Mouse (Mus musculus): ENCODE measurements around the gene Tbk1. TPM values are rescaled to one million over a fixed set of nuclear protein-coding genes. Genes with fewer than 3 reads are reported as not detected.
A peak's percentile ranks its signal among the peaks of the same experiment; 100 is the strongest.

The Tbk1 gene
- total RNA-seq, 1 experiment = 25.7 TPM

DNA sequence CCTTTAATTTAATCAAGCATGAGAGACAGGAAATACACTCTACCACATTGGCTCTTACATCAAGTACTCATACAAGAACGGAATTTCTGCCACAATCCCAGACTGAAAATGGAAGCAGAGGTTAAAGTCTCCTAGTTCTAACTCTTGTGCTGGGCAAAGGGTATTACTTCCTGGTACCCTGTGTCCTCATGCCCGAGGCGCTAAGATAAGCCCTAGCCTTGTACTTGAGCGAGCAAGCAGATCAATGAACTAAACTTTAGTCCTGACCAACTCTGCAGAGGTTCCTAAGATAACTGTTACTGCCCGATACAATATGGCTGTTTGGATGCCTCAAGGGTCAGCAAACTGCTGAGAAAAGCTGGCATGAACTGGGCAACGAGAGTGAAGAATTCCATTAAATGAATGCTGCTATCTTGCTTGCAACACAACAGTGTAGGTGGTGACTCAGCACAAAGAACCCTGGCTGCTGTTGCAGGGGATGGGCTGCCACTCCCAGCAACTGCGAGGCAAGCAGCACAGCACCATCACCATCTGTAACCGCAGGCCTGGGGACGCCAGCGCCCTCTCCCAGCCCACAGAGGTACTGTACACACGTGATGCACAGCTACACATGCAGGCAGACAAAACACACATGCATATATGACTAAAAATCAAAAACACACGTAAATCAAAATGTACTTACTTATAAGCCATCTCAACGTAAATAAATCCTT, 18.2 kb upstream of the Tbk1 start:
- peaks cover 0 to 13% of the 10 kb centered on the region in 2 experiments; a peak in 1 of 4 replicates for H3K4me1 ChIP-seq (ENCODE audit: control insufficient read depth in 2 of 2, insufficient read depth in 2 of 2, low read length in 2 of 2, poor library complexity in 1 of 2)
- TF ChIP-seq ZC3H11A (IDR thresholded peaks at IDR 0.05; ENCODE audit: borderline replicate concordance, low read depth, low read length) = no peak
- TF ChIP-seq CHD2 (IDR thresholded peaks at IDR 0.05; ENCODE audit: low read depth, low read length) = no peak
- TF ChIP-seq MAFK (IDR thresholded peaks at IDR 0.05; ENCODE audit: insufficient read depth, low read depth, low read length) = peak; percentile 59; the same call in 1 of the 2 replicates
- H3K4me3 ChIP-seq (ENCODE audit: insufficient read depth in 1 of 2, low read depth in 1 of 2, low read length in 2 of 2, poor library complexity in 1 of 2, severe bottlenecking in 1 of 2) = no peak overlapping the region
- in situ Hi-C loops (cut with MboI; ENCODE audit: low sequenced_read_pairs in 2 of 2, unreplicated experiment in 2 of 2) = no loop called here
- no peak overlapping the region for H3K27ac ChIP-seq (ENCODE audit: insufficient read depth, low read depth, low read length, poor library complexity, severe bottlenecking)
- DNase-seq (ENCODE audit: low read depth, low spot score) = no peak
- peaks cover 81% of the 10 kb centered on the region for H3K36me3 ChIP-seq (ENCODE audit: control insufficient read depth, insufficient read depth, low read length, poor library complexity, severe bottlenecking)
- no peaks in the 10 kb centered on the region for H3K9me3 ChIP-seq (ENCODE audit: control insufficient read depth, insufficient read depth, low read depth, low read length)
- no peak overlapping the region for H3K9ac ChIP-seq (ENCODE audit: insufficient read depth, low read depth, low read length, poor library complexity, severe bottlenecking)

DNA sequence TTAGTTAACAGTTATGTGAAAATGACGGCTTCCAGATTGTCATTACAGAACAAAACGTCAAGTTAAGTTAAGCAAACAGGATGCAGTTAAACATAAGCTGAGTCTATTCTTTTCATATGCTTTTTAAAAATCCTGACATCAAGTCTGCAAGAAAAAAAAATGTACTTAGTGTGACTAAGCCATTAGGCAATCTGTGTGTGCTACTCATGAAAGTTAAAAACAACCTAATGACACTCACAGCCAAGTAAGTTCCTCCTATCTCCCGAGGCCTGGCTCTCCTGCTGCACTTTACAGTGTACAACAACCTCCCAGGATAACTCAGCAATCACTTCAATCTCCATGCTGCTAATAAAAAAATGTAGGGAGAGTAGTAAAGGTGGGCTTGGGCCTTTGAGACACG, 17.0 kb upstream of the Tbk1 start:
- Histone ChIP-seq H3K36me3 (ENCODE audit: control insufficient read depth, insufficient read depth, low read length, poor library complexity, severe bottlenecking) (peaks cover 86% of the 10 kb centered on the region), H3K9me3 (ENCODE audit: control insufficient read depth, insufficient read depth, low read depth, low read length) (no peaks in the 10 kb centered on the region), H3K4me1 (ENCODE audit: control insufficient read depth in 2 of 2, insufficient read depth in 2 of 2, low read length in 2 of 2, poor library complexity in 1 of 2) (peaks cover 0 to 13% of the 10 kb centered on the region in 2 experiments; a peak in 1 of 4 replicates), H3K4me3 (ENCODE audit: insufficient read depth in 1 of 2, low read depth in 1 of 2, low read length in 2 of 2, poor library complexity in 1 of 2, severe bottlenecking in 1 of 2) (no peak overlapping the region), H3K27ac (ENCODE audit: insufficient read depth, low read depth, low read length, poor library complexity, severe bottlenecking) (no peak overlapping the region), H3K9ac (ENCODE audit: insufficient read depth, low read depth, low read length, poor library complexity, severe bottlenecking) (no peak overlapping the region)
- in situ Hi-C loops (cut with MboI; ENCODE audit: low sequenced_read_pairs in 2 of 2, unreplicated experiment in 2 of 2) = no loop called here
- TF ChIP-seq CHD2 (IDR thresholded peaks at IDR 0.05; ENCODE audit: low read depth, low read length) = no peak
- no peak for TF ChIP-seq HCFC1 (IDR thresholded peaks at IDR 0.05; ENCODE audit: borderline replicate concordance, insufficient read depth, low read length)
- TF ChIP-seq ZNF384 (IDR thresholded peaks at IDR 0.05; ENCODE audit: low read depth, low read length) = no peak
- TF ChIP-seq MAFK (IDR thresholded peaks at IDR 0.05; ENCODE audit: insufficient read depth, low read depth, low read length) = no peak
- TF ChIP-seq ZC3H11A (IDR thresholded peaks at IDR 0.05; ENCODE audit: borderline replicate concordance, low read depth, low read length) = no peak
- DNase-seq (ENCODE audit: low read depth, low spot score) = no peak

DNA sequence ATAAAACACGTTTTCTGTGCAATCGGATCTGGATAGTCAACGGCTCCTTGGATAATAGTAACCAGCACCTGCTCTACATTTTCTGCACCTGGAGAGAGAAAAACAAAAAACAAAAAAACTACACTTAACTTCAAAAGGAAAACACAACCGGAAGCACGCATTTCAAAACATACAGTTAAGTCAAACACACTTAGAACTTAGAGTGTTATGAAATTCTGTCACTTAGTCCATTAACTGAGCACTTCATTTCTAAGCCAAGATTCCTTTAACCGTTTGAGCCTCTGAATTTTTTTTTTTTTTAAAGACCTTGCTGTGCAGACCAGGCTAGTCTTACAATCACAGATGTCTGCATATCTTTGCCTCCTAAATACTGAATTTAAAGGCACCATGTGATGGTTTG, 14.7 kb upstream of the Tbk1 start:
- DNase-seq (ENCODE audit: low read depth, low spot score) = no peak
- H3K9me3 ChIP-seq (ENCODE audit: control insufficient read depth, insufficient read depth, low read depth, low read length) = no peaks in the 10 kb centered on the region
- H3K4me3 ChIP-seq (ENCODE audit: insufficient read depth in 1 of 2, low read depth in 1 of 2, low read length in 2 of 2, poor library complexity in 1 of 2, severe bottlenecking in 1 of 2) = no peak overlapping the region
- no peak overlapping the region for H3K27ac ChIP-seq (ENCODE audit: insufficient read depth, low read depth, low read length, poor library complexity, severe bottlenecking)
- peaks cover 82% of the 10 kb centered on the region for H3K36me3 ChIP-seq (ENCODE audit: control insufficient read depth, insufficient read depth, low read length, poor library complexity, severe bottlenecking)
- in situ Hi-C loops (cut with MboI; ENCODE audit: low sequenced_read_pairs in 2 of 2, unreplicated experiment in 2 of 2) = no loop called here
- no peak for TF ChIP-seq CHD2 (IDR thresholded peaks at IDR 0.05; ENCODE audit: low read depth, low read length)
- TF ChIP-seq ZC3H11A (IDR thresholded peaks at IDR 0.05; ENCODE audit: borderline replicate concordance, low read depth, low read length) = no peak
- no peak for TF ChIP-seq ZNF384 (IDR thresholded peaks at IDR 0.05; ENCODE audit: low read depth, low read length)
- H3K4me1 ChIP-seq (ENCODE audit: control insufficient read depth in 2 of 2, insufficient read depth in 2 of 2, low read length in 2 of 2, poor library complexity in 1 of 2) = peaks cover 0 to 10% of the 10 kb centered on the region in 2 experiments; a peak in 1 of 4 replicates
- no peak overlapping the region for H3K9ac ChIP-seq (ENCODE audit: insufficient read depth, low read depth, low read length, poor library complexity, severe bottlenecking)

DNA sequence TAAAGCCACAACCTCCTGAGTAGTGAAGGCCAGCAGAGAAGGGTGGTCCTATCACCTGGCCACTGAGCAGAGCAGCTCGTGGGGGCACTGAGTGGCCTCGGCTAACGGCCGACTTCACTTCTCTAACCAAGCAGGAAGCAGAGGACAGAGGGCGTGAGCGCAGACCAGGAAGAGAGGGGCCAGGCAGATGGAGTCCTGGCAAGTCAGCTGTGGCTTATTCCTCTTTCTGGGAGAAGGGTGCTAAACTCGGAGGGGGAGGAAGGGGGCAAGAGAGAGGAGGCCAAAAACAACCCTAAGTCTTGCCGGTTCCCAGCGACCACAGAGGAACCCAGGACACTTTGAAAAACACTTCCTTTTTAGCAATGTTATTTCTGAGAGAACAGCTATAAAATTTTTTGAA, 10.0 kb upstream of the Tbk1 start:
- H3K27ac ChIP-seq (ENCODE audit: insufficient read depth, low read depth, low read length, poor library complexity, severe bottlenecking) = no peak overlapping the region
- TF ChIP-seq HCFC1 (IDR thresholded peaks at IDR 0.05; ENCODE audit: borderline replicate concordance, insufficient read depth, low read length) (no peak), ZC3H11A (IDR thresholded peaks at IDR 0.05; ENCODE audit: borderline replicate concordance, low read depth, low read length) (no peak), MAFK (IDR thresholded peaks at IDR 0.05; ENCODE audit: insufficient read depth, low read depth, low read length) (no peak), ZNF384 (IDR thresholded peaks at IDR 0.05; ENCODE audit: low read depth, low read length) (no peak)
- DNase-seq (ENCODE audit: low read depth, low spot score) = no peak
- in situ Hi-C loops (cut with MboI; ENCODE audit: low sequenced_read_pairs in 2 of 2, unreplicated experiment in 2 of 2) = no loop called here
- peaks cover 0 to 8% of the 10 kb centered on the region in 2 experiments; a peak in 2 of 4 replicates for H3K4me1 ChIP-seq (ENCODE audit: control insufficient read depth in 2 of 2, insufficient read depth in 2 of 2, low read length in 2 of 2, poor library complexity in 1 of 2)
- H3K4me3 ChIP-seq (ENCODE audit: insufficient read depth in 1 of 2, low read depth in 1 of 2, low read length in 2 of 2, poor library complexity in 1 of 2, severe bottlenecking in 1 of 2) = no peak overlapping the region
- H3K9me3 ChIP-seq (ENCODE audit: control insufficient read depth, insufficient read depth, low read depth, low read length) = no peaks in the 10 kb centered on the region
- peaks cover 61% of the 10 kb centered on the region for H3K36me3 ChIP-seq (ENCODE audit: control insufficient read depth, insufficient read depth, low read length, poor library complexity, severe bottlenecking)
- H3K9ac ChIP-seq (ENCODE audit: insufficient read depth, low read depth, low read length, poor library complexity, severe bottlenecking) = no peak overlapping the region

DNA sequence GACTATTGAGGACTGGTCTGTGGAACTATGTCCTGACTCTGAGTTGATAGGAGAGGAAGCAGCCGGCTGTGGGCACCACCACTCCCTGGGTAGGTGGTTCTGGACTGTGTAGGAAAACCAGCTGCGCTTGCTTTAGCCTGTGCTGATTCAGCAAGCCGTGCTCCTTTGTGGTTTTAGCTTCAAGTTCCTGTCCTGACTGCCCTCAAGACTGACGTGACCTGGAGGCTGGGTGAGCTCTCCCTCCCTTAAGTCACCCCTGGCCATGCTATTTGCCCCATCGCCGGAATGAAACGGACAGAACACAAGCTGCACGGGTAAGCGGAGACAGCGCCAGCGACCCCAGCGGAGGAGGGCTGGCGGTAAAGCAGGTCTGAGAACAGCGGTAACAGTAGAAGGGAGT, 4.5 kb upstream of the Tbk1 start:
- H3K36me3 ChIP-seq (ENCODE audit: control insufficient read depth, insufficient read depth, low read length, poor library complexity, severe bottlenecking) = peaks cover 33% of the 10 kb centered on the region

More for the DNA sequence above, 4.5 kb upstream of the Tbk1 start:
- TF ChIP-seq ZNF384 (IDR thresholded peaks at IDR 0.05; ENCODE audit: low read depth, low read length) = no peak
- no peak for TF ChIP-seq ZC3H11A (IDR thresholded peaks at IDR 0.05; ENCODE audit: borderline replicate concordance, low read depth, low read length)
- no peak for TF ChIP-seq HCFC1 (IDR thresholded peaks at IDR 0.05; ENCODE audit: borderline replicate concordance, insufficient read depth, low read length)
- no peak for TF ChIP-seq CHD2 (IDR thresholded peaks at IDR 0.05; ENCODE audit: low read depth, low read length)
- no peak for TF ChIP-seq MAFK (IDR thresholded peaks at IDR 0.05; ENCODE audit: insufficient read depth, low read depth, low read length)
- in situ Hi-C loops (cut with MboI; ENCODE audit: low sequenced_read_pairs in 2 of 2, unreplicated experiment in 2 of 2) = no loop called here
- no peak overlapping the region for H3K27ac ChIP-seq (ENCODE audit: insufficient read depth, low read depth, low read length, poor library complexity, severe bottlenecking)
- H3K4me3 ChIP-seq (ENCODE audit: insufficient read depth in 1 of 2, low read depth in 1 of 2, low read length in 2 of 2, poor library complexity in 1 of 2, severe bottlenecking in 1 of 2) = no peak overlapping the region
- H3K9ac ChIP-seq (ENCODE audit: insufficient read depth, low read depth, low read length, poor library complexity, severe bottlenecking) = no peak overlapping the region
- DNase-seq (ENCODE audit: low read depth, low spot score) = no peak
- no peaks in the 10 kb centered on the region for H3K9me3 ChIP-seq (ENCODE audit: control insufficient read depth, insufficient read depth, low read depth, low read length)
- H3K4me1 ChIP-seq (ENCODE audit: control insufficient read depth in 2 of 2, insufficient read depth in 2 of 2, low read length in 2 of 2, poor library complexity in 1 of 2) = peaks cover 3 to 8% of the 10 kb centered on the region in 2 experiments; a peak in 2 of 4 replicates

All from ES-E14 (cell line).